Mouse (Mus musculus): ENCODE data around the gene Nrxn2.

DNA sequence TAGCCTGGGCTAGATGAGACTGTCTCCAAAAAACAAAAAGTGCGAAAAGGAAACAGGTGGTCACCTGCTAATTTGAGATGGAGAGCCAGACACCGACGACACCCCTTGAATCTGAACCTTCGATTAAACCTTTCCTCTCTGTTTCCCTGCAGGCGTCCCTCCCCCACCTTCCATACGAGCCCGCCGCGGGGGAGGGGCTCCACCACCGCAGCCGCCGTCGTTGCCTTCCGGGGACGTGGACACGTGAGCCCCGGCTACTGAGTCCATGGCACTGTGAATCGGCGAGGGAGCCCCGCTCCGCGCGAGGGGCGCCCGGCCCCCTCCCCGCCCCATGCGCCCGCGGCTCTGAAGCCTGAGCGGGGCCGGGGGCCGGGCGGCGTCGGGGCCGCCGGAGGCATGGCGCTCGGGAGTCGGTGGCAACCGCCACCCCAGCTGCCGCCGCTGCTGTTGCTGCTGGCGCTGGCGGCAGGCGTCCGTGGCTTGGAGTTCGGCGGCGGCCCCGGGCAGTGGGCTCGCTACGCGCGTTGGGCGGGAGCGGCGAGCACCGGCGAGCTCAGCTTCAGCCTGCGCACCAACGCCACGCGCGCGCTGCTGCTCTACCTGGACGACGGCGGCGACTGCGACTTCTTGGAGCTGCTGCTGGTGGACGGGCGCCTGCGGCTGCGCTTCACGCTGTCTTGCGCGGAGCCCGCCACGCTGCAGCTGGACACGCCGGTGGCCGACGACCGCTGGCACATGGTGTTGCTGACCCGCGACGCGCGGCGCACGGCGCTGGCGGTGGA lies 9.3 kb downstream of the Nrxn2 start:
- TF ChIP-seq POLR2A (IDR thresholded peaks at IDR 0.05; ENCODE audit: low read depth, low read length) (no peak), CTCF (IDR thresholded peaks at IDR 0.05; ENCODE audit: extremely low read depth, insufficient read depth, insufficient read length, insufficient replicate concordance) (no peak)
